Mouse (Mus musculus) urinary bladder, adult 2 months (tissue): ENCODE data around the gene Ass1. TPM values are rescaled to one million over a fixed set of nuclear protein-coding genes. Genes with fewer than 3 reads are reported as not detected.

Experiments used
- DNase-seq: peaks from one replicate; pipeline ENCODE4 v3.0.0; 2022; ENCODE audit warnings: low spot score
- polyA plus RNA-seq: library from polyadenylated mRNA; depleted of rRNA; stranded (reverse); fragments of >200 nt; gene quantifications from 2 replicates; pipeline ENCODE4 v1.2.3, GENCODE M21; 2012; rRNA removed

Gene Ass1
- 34.7 and 39.5 TPM in 2 replicates for polyA plus RNA-seq

- DNase-seq, result peak; percentile 65
Observed at GRCm38 (mm10) chr2:31469931-31470682, at the start of gene Ass1. Ass1 (plus strand) TSS chr2:31470207.

- no peak for DNase-seq
Observed at GRCm38 (mm10) chr2:31420914-31421313, 49.1 kb upstream of the Ass1 start.

- no peak for DNase-seq
Observed at GRCm38 (mm10) chr2:31422576-31422975, 47.4 kb upstream of the Ass1 start.

- DNase-seq, result no peak
Observed at GRCm38 (mm10) chr2:31431477-31431876, 38.5 kb upstream of the Ass1 start.

GRCm38 (mm10) chr2:31434746-31435145 is 35.3 kb upstream of the Ass1 start:
- DNase-seq, result no peak

GRCm38 (mm10) chr2:31435567-31435966 is 34.4 kb upstream of the Ass1 start:
- DNase-seq, result no peak

- DNase-seq, result no peak
Observed at GRCm38 (mm10) chr2:31437480-31438245, 32.3 kb upstream of the Ass1 start.

GRCm38 (mm10) chr2:31439576-31439975 is 30.4 kb upstream of the Ass1 start:
- no peak for DNase-seq

GRCm38 (mm10) chr2:31442480-31443160 is 27.4 kb upstream of the Ass1 start:
- DNase-seq, result no peak

GRCm38 (mm10) chr2:31446036-31446435 is 24.0 kb upstream of the Ass1 start:
- no peak for DNase-seq

GRCm38 (mm10) chr2:31446456-31446855 is 23.6 kb upstream of the Ass1 start:
- no peak for DNase-seq

GRCm38 (mm10) chr2:31447536-31447935 is 22.5 kb upstream of the Ass1 start:
- no peak for DNase-seq

GRCm38 (mm10) chr2:31448756-31449440 is 21.1 kb upstream of the Ass1 start:
- no peak for DNase-seq

- no peak for DNase-seq
Observed at GRCm38 (mm10) chr2:31449441-31449815, 20.6 kb upstream of the Ass1 start.

GRCm38 (mm10) chr2:31449902-31450301 is 20.1 kb upstream of the Ass1 start:
- no peak for DNase-seq

- no peak for DNase-seq
Observed at GRCm38 (mm10) chr2:31450661-31451060, 19.3 kb upstream of the Ass1 start.

- no peak for DNase-seq
Observed at GRCm38 (mm10) chr2:31451530-31451929, 18.5 kb upstream of the Ass1 start.

- DNase-seq, result no peak
Observed at GRCm38 (mm10) chr2:31453011-31453410, 17.0 kb upstream of the Ass1 start.

- no peak for DNase-seq
Observed at GRCm38 (mm10) chr2:31453559-31454177, 16.3 kb upstream of the Ass1 start.

- no peak for DNase-seq
Observed at GRCm38 (mm10) chr2:31454280-31454679, 15.7 kb upstream of the Ass1 start.

- DNase-seq, result no peak
Observed at GRCm38 (mm10) chr2:31455418-31455817, 14.6 kb upstream of the Ass1 start.

- DNase-seq, result no peak
Observed at GRCm38 (mm10) chr2:31458460-31458859, 11.5 kb upstream of the Ass1 start.
